Mouse (Mus musculus) E14TG2a.4 (cell line): ENCODE measurements at regions not wholly inside any gene's neighbourhood (a gene's known extent, or its start where the extent isn't known, plus 50 kb on each side); places are given as distances from the start of the nearest gene placed in this dataset.

Experiments used
- CTCF ChIP-seq: conservative IDR thresholded peaks from 2 replicates; pipeline ENCODE4 v1.5.1; 2014; ENCODE audit warnings: low read length
- POU5F1 ChIP-seq: IDR thresholded peaks from 2 replicates; pipeline ENCODE4 v1.6.1; 2014; ENCODE audit warnings: low read length, borderline replicate concordance

DNA sequence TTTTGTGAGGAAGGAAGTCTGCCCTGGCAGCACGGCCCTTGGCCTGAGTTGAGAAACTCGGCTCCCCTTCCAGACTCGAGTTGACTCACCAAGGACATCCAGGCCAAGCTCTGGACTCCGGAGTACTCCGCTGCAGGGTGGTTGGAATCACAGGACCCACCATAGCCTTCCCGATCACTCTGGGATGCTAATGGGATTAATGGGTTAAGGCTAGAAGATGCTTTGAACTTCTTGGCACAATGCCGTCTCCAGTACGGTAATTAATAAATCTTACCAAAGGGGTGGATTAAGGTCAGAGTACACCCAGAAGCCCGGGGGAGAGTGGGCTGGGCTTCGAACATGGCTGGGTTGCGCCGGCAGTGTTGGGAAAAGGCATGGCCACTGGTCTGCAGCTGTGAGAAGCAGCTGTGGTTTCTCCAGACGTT is 200.8 kb upstream of the Dio3 start:
- TF ChIP-seq CTCF (no peak), POU5F1 (no peak)
